Mouse (Mus musculus): ENCODE data around the gene Itprid1. TPM values are rescaled to one million over a fixed set of nuclear protein-coding genes. Genes with fewer than 3 reads are reported as not detected.

Gene Itprid1
- polyA plus RNA-seq, 1 experiment from 2014 or later: not detected

DNA sequence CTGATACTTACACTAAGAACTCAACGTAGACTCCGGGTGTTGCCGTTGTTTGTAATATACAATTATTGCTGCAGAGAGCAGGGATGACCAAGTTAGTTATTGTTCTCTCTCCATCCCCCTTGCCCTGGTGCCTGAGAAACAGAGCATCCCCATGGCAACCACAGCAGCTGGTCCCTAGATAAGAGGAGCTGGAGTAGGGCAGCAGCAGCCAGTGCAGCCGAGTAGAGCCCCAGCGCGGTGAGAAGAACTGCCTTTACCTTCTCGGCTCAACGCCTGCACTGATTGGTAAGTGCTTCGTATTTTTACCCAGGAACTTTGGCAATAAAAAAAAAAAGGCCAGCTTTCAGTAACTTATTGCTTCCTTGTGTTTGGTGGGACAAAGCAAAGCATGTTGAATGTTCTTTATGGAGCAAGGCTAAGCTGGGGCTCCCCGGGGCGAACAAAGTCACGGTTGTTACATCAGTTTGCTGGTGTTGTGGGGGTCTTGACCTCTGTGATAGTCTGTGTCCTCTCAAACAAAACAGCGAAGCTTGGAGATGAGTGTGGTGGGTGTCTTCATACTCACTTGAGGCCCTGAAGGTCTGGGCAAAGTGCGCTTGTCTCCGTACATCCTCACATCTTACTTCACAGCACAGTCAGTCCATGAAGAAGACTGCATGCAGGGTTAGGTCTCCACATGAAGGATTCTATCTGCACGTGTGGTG lies 180.7 kb downstream of the Itprid1 start, which contains the start of gene Ppp1r17:
TSS of gene Ppp1r17 (plus strand) at position 207 of the 704 bp plus-strand sequence.
- no peaks in the 10 kb centered on the region for H3K9me3 ChIP-seq (replicated peaks)
- WGBS: 54% methylated on average over 16 of the region's 16 CpGs
- no peaks in the 10 kb centered on the region for H3K27me3 ChIP-seq
- no peaks in the 10 kb centered on the region for H3K36me3 ChIP-seq
- ATAC-seq (replicated peaks; ENCODE audit: insufficient number of reproducible peaks, insufficient read depth, low FRiP score, low read depth): no peak
- H3K4me3 ChIP-seq: no peak within 1 kb of the TSS
- H3K27ac ChIP-seq: no peak within 1 kb of the TSS
- peaks cover 9% of the 10 kb centered on the region for H3K4me1 ChIP-seq (replicated peaks)
- H3K4me2 ChIP-seq: no peak within 1 kb of the TSS
- no peak within 1 kb of the TSS for H3K9ac ChIP-seq

DNA sequence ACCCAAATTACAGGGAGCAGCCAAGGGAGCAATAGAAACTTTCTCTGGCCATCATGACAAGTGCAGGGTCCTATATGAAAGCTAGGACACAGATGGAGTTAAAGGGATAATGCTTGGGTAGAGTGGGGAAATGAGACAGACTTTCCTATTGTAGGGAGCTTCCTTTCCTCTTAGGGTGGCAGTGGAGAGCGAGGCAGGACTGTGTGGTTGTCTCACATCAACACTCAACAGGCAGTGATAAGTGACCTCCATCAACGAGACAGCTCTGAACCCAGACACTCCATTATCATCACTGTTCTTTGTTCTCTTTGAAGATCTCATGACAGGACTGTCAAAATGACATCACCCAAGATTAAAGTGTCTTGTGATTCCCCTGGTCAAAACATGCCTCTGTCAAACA lies 182.9 kb downstream of the Itprid1 start:
- peaks cover 9% of the 10 kb centered on the region for H3K4me1 ChIP-seq (replicated peaks)
- no peak overlapping the region for H3K4me2 ChIP-seq
- H3K9me3 ChIP-seq (replicated peaks): no peaks in the 10 kb centered on the region
- no peak overlapping the region for H3K27ac ChIP-seq
- H3K27me3 ChIP-seq: no peaks in the 10 kb centered on the region
- no peaks in the 10 kb centered on the region for H3K36me3 ChIP-seq
- no peak overlapping the region for H3K9ac ChIP-seq
- 15% methylated on average over 2 of the region's 2 CpGs for WGBS
- H3K4me3 ChIP-seq: no peak overlapping the region
- ATAC-seq (replicated peaks; ENCODE audit: insufficient number of reproducible peaks, insufficient read depth, low FRiP score, low read depth): peak; percentile 69

DNA sequence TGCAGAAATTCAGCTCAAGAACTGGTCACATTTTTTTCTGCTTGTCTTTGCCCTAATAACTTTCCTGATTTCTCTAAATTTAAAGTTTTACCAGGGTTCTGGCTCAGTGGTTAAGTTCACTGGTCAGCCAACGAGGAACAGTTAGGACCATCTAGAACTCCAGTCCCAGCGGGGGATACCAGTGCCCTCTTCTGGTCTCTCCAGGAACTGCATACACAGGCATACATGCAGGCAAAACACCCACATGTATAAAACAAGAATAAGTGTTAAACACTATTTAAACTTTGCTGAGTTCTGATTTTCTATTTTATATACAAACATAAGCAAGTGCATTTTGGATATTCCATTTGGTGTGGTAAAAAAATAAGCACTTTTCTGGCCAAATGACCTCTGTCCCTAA lies 188.8 kb downstream of the Itprid1 start:
- Histone ChIP-seq H3K9me3 (replicated peaks) (no peaks in the 10 kb centered on the region), H3K36me3 (no peaks in the 10 kb centered on the region), H3K27ac (no peak overlapping the region), H3K4me2 (no peak overlapping the region), H3K4me1 (replicated peaks) (0 out of 2 replicates have a peak, but pooled peaks cover 2% of the 10 kb centered on the region), H3K27me3 (no peaks in the 10 kb centered on the region), H3K9ac (no peak overlapping the region), H3K4me3 (no peak overlapping the region)
- ATAC-seq (replicated peaks; ENCODE audit: insufficient number of reproducible peaks, insufficient read depth, low FRiP score, low read depth): no peak
- WGBS: 65% methylated on average over 2 of the region's 2 CpGs

DNA sequence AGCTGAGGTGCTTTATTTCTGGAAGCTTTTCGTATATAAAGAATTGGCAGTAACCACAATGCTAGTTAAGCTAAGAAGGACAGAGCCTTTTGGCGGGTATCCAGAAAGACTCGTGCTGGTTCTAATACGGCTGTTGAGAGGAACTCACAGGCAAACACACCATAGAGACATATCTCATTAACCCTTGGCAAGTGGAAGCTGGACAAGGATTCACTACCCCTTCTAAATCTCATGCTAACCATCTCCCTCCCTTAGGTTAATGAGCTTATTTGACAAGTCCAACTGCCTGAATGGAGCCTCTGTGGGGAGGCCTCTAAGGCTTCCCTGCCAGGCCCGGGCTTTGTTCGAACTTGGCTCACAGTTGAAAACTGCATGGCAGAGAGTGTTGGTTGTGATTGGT lies 190.6 kb downstream of the Itprid1 start:
- no peaks in the 10 kb centered on the region for H3K9me3 ChIP-seq (replicated peaks)
- no peak overlapping the region for H3K4me2 ChIP-seq
- H3K9ac ChIP-seq: no peak overlapping the region
- no peaks in the 10 kb centered on the region for H3K36me3 ChIP-seq
- 51% methylated on average over 6 of the region's 6 CpGs for WGBS
- H3K4me1 ChIP-seq (replicated peaks): 0 out of 2 replicates have a peak, but pooled peaks cover 2% of the 10 kb centered on the region
- H3K4me3 ChIP-seq: no peak overlapping the region
- ATAC-seq (replicated peaks; ENCODE audit: insufficient number of reproducible peaks, insufficient read depth, low FRiP score, low read depth): no peak
- H3K27ac ChIP-seq: no peak overlapping the region
- no peaks in the 10 kb centered on the region for H3K27me3 ChIP-seq

DNA sequence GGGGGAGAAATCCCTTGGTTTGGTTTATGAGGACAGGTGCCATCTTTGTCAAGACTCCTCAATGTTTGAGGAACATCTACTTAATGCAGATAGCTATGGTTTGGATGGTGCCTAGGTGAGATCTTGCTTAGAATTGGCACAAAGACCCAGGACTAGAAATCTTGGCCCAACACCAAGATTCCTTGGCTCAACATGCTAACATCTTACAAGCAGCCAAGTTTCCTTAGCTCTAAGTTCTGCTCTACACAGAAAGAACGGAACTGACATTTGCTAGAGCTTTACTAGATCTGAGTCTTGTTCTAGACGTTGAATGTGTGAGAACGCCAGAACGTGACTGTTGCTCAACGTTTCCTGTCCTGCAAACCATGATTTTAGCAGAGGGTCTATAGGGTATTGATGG lies 191.3 kb downstream of the Itprid1 start:
- Histone ChIP-seq H3K27ac (no peak overlapping the region), H3K36me3 (no peaks in the 10 kb centered on the region), H3K4me3 (no peak overlapping the region), H3K4me2 (no peak overlapping the region), H3K9me3 (replicated peaks) (no peaks in the 10 kb centered on the region), H3K9ac (no peak overlapping the region), H3K27me3 (no peaks in the 10 kb centered on the region), H3K4me1 (replicated peaks) (0 out of 2 replicates have a peak, but pooled peaks cover 2% of the 10 kb centered on the region)
- 77% methylated on average over 5 of the region's 5 CpGs for WGBS
- ATAC-seq (replicated peaks; ENCODE audit: insufficient number of reproducible peaks, insufficient read depth, low FRiP score, low read depth): no peak

Other genes with a start within 250 kb of the Itprid1 start
- 0.08 and 0.16 TPM in 2 replicates for gene Neurod6, start 155.6 kb upstream of the Itprid1 start, polyA plus RNA-seq (2015; fragmentation: Nextera tagmentation; extraction: Ambion mirVana)
- gene Ppp1r17, start 180.6 kb downstream of the Itprid1 start, polyA plus RNA-seq (2015; fragmentation: Nextera tagmentation; extraction: Ambion mirVana): 1.7 and 2.9 TPM in 2 replicates